Mouse (Mus musculus): ENCODE results near the gene Pip5k1b. TPM values are rescaled to one million over a fixed set of nuclear protein-coding genes. Genes with fewer than 3 reads are reported as not detected.
A peak's percentile ranks its signal among the peaks of the same experiment; 100 is the strongest.

Gene Pip5k1b
- polyA plus RNA-seq, 1 experiment from 2014 or later = 2.4 TPM

DNA sequence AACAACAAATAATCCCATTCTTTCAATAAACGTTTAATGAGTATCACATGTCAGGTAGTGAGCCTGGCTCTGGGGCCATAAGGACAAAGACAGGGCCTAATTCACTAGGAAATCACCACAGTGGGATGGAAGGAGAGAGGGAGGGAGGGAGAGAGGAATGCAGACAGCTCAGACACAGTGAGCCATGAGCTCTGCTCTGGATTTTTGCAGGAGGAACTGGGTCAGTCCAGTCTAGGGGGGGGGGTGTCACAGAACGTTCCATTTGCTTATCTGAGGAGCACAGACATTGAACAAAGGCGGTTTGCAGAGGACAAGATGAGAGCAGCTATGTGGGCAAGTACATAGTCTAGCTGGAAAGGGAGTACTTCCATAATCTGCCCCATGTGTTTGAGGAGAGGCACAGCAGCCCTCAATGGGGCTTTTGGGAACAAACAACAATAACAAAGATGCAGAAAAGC, 103.2 kb downstream of the Pip5k1b start:
- peak overlapping the region; percentile 81 for H3K27ac ChIP-seq (replicated peaks)
- 43% methylated on average over 3 of the region's 3 CpGs for WGBS
- DNase-seq (ENCODE audit: low spot score) = peak; percentile 37

DNA sequence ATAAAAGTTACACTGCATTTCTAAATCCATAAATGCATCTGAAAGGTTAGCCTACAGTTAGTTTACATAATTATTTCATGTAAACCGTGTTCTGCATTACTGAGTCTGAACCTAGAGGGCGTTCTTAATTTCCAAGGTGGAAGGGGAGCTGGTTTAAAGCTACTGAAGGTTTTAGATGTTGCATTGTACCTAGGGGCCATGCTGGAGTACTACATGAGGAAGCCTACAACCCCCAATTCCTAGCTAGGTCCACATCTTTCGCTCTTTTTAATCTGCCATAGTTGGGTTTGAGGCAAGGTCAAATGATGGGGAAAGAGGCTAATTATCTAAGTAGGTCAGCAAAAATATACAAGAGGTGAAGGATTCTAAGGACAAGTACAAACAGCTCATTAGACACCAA, 104.0 kb downstream of the Pip5k1b start:
- Histone ChIP-seq H3K27me3 (ENCODE audit: low read depth, poor library complexity, severe bottlenecking) (no peaks in the 10 kb centered on the region), H3K27ac (replicated peaks) (peak overlapping the region; percentile 81), H3K36me3 (no peaks in the 10 kb centered on the region), H3K4me1 (peaks cover 31% of the 10 kb centered on the region), H3K4me3 (no peak overlapping the region), H3K9me3 (replicated peaks) (no peaks in the 10 kb centered on the region)
- no peak for DNase-seq (ENCODE audit: low spot score)
- WGBS = 90% methylated on average over 3 of the region's 3 CpGs

More for the DNA sequence above, 103.2 kb downstream of the Pip5k1b start:
- H3K9me3 ChIP-seq (replicated peaks) = no peaks in the 10 kb centered on the region
- no peaks in the 10 kb centered on the region for H3K36me3 ChIP-seq
- H3K27me3 ChIP-seq (ENCODE audit: low read depth, poor library complexity, severe bottlenecking) = no peaks in the 10 kb centered on the region
- H3K4me1 ChIP-seq = peaks cover 31% of the 10 kb centered on the region
- H3K4me3 ChIP-seq = no peak overlapping the region

DNA sequence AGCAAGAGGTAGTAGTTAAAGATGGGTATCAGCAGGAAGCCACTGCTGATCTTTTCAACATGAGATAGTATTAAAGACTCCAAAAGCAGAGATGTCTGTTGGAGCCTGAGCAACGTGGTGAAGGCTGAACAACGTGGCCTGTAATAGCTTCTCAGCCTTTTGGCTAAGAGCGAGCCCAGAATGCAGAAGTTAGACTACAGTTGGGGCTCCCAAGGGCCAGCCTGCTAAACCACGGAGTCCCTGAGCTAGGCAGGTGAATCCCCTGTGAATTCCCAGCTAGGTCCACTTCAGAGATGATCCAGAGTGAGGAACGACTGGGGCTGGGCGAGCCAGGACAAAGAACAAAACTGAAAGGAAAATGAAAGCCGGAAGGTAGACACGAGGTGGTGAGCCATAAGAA, 104.9 kb downstream of the Pip5k1b start:
- H3K4me1 ChIP-seq = peaks cover 31% of the 10 kb centered on the region
- 91% methylated on average over 8 of the region's 8 CpGs for WGBS
- no peak overlapping the region for H3K27ac ChIP-seq (replicated peaks)
- no peak overlapping the region for H3K4me3 ChIP-seq
- no peaks in the 10 kb centered on the region for H3K9me3 ChIP-seq (replicated peaks)
- H3K36me3 ChIP-seq = no peaks in the 10 kb centered on the region
- no peak for DNase-seq (ENCODE audit: low spot score)
- H3K27me3 ChIP-seq (ENCODE audit: low read depth, poor library complexity, severe bottlenecking) = no peaks in the 10 kb centered on the region

DNA sequence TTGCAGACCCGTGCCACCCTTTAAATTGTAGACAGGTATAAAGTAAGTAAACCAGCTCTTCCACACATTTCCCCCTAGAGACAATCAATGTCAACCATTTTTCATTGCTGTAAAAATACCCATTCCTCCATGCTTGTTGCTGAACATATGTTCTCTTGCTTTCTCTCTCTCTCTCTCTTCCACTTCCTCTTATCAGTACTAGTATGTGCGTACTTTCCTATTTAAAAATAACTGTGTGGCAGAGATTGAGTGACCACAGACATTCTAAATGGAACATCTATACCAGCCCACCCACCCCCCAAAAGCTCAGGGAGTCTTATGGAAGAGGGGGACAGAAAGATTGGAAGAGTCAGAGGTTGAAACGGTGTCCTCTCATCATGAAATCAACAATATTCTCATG, 111.3 kb downstream of the Pip5k1b start:
- Histone ChIP-seq H3K4me1 (no peaks in the 10 kb centered on the region), H3K4me3 (no peak overlapping the region), H3K9me3 (replicated peaks) (no peaks in the 10 kb centered on the region), H3K27ac (replicated peaks) (no peak overlapping the region), H3K27me3 (ENCODE audit: low read depth, poor library complexity, severe bottlenecking) (no peaks in the 10 kb centered on the region), H3K36me3 (no peaks in the 10 kb centered on the region)
- DNase-seq (ENCODE audit: low spot score) = no peak
- WGBS = 95% methylated on average over 3 of the region's 3 CpGs

DNA sequence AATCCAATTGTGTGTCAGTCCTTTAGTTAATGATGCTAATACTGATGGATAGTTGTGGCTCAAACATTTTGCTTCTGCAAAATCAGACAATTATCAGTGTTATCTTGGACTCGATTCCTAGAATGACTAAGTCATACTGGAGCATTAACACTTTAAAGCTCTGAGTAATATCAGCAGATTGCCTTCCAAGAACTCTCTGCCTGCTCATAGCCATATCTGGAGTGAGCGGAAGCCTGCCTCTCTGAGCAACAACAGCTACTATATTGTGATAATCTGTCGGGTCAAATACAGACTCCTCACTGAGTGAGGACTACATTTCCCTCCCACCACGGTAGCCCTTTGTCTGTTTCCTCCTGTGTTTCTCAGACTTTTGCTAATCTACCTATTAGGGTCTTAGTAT, 116.0 kb downstream of the Pip5k1b start:
- no peaks in the 10 kb centered on the region for H3K4me1 ChIP-seq
- H3K27ac ChIP-seq (replicated peaks) = no peak overlapping the region
- H3K4me3 ChIP-seq = no peak overlapping the region
- WGBS = 82% methylated on average over 4 of the region's 4 CpGs
- no peaks in the 10 kb centered on the region for H3K27me3 ChIP-seq (ENCODE audit: low read depth, poor library complexity, severe bottlenecking)
- H3K36me3 ChIP-seq = no peaks in the 10 kb centered on the region
- no peaks in the 10 kb centered on the region for H3K9me3 ChIP-seq (replicated peaks)
- DNase-seq (ENCODE audit: low spot score) = no peak

DNA sequence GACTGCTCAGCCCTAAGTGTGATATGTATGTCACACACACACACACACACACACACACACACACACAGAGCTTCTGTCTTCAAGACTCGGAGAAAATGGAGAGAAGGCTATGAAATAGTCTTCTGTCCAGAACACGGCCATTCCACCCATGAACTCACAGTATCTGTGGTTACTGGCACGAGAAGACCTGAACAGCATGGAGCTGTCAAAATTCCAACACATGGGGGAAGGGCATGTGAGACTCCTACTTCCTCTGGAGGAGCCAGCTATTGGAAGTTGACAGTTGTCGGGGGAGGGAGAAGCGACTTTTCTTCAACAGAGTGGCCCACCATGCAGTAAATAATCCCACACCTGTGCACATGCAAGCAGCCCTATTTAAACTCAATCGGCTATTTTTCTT, 121.4 kb downstream of the Pip5k1b start:
- Histone ChIP-seq H3K4me1 (no peaks in the 10 kb centered on the region), H3K27me3 (ENCODE audit: low read depth, poor library complexity, severe bottlenecking) (no peaks in the 10 kb centered on the region), H3K4me3 (no peak overlapping the region), H3K27ac (replicated peaks) (no peak overlapping the region), H3K9me3 (replicated peaks) (no peaks in the 10 kb centered on the region), H3K36me3 (no peaks in the 10 kb centered on the region)
- WGBS = 88% methylated on average over 6 of the region's 6 CpGs
- DNase-seq (ENCODE audit: low spot score) = no peak

DNA sequence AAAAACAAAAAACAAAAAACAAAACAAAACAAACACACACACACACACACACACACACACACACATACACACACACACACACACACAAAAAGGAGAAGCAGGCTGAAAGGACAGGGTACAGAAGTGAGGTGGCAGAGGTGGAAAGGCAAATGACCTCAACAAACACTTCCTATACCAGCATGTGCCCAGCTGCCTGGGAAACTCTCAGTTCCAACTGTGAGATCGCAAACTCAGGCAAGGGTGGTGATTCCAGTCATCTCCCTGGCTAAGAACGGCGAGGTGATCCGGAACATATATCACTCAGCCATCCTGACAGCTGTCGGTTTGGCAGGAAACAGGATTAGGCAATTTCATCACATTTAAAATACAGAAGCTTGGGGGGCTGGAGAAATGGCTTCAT, 123.2 kb downstream of the Pip5k1b start:
- 91% methylated on average over 5 of the region's 5 CpGs for WGBS
- Histone ChIP-seq H3K4me3 (no peak overlapping the region), H3K4me1 (no peaks in the 10 kb centered on the region), H3K27ac (replicated peaks) (no peak overlapping the region), H3K9me3 (replicated peaks) (no peaks in the 10 kb centered on the region), H3K36me3 (no peaks in the 10 kb centered on the region), H3K27me3 (ENCODE audit: low read depth, poor library complexity, severe bottlenecking) (no peaks in the 10 kb centered on the region)
- no peak for DNase-seq (ENCODE audit: low spot score)

DNA sequence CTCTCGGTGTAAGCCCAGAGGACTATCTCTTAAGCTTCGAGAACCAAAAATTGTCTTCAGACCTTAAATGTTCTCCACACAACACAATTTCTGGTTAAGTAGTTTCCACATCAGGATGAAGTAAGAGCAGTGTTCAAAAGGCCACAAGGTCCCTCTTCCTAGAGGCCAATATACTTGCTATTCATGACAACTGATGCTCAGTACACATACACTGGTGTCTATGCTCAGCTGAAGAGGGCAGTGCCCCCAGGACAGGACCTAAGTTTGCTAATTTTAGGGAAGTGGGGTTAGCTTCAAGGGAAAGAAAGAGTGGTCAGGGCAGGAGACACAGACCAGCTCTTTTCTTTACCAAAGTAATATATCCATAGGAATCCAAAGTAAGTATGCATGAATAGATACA, 124.3 kb downstream of the Pip5k1b start:
- no peak for DNase-seq (ENCODE audit: low spot score)
- Histone ChIP-seq H3K4me3 (no peak overlapping the region), H3K4me1 (no peaks in the 10 kb centered on the region), H3K27me3 (ENCODE audit: low read depth, poor library complexity, severe bottlenecking) (no peaks in the 10 kb centered on the region), H3K27ac (replicated peaks) (no peak overlapping the region), H3K9me3 (replicated peaks) (no peaks in the 10 kb centered on the region), H3K36me3 (no peaks in the 10 kb centered on the region)
- WGBS = 94% methylated on average over 2 of the region's 2 CpGs

DNA sequence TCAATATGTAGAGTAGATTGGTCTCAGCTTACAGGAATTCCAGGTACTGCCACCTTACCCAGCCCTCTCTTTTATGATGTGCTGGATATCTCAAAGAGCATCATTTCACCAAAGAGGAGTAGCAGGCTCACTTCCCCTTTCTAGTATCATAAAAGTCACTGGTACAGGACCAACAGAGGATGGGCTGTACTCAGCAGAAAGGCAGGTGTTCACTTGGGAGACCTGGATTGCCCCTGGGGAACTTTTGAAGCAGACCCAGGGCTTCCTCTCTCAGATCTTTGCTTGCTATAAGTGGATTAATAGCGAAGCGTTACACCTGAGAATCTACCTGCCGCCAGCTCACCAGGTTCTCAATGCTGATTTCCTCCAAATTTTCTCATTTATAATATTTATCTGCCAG, 127.7 kb downstream of the Pip5k1b start:
- Histone ChIP-seq H3K4me1 (no peaks in the 10 kb centered on the region), H3K27ac (replicated peaks) (no peak overlapping the region), H3K9me3 (replicated peaks) (no peaks in the 10 kb centered on the region), H3K36me3 (no peaks in the 10 kb centered on the region), H3K27me3 (ENCODE audit: low read depth, poor library complexity, severe bottlenecking) (no peaks in the 10 kb centered on the region), H3K4me3 (no peak overlapping the region)
- 92% methylated on average over 3 of the region's 3 CpGs for WGBS
- DNase-seq (ENCODE audit: low spot score) = no peak

DNA sequence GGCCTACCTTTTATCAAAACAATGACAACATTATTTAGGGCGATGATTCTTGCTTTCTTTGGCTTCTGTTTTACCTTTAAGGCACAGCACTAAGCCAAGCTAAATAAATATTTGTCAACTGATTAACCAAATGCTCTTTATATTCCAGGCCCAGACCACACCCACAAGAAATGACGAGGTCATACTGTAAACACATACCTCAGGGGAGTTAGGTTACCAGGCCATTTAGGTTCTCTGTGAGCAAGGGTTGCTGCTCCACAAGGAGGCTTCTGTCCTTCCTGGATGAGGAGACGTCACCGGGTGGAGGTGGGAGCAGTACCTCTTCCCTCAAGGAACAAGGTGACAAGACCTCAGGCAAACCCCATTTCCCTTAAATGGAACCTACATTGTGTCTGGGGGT, 128.4 kb downstream of the Pip5k1b start:
- Histone ChIP-seq H3K4me1 (no peaks in the 10 kb centered on the region), H3K27ac (replicated peaks) (no peak overlapping the region), H3K9me3 (replicated peaks) (no peaks in the 10 kb centered on the region), H3K4me3 (no peak overlapping the region), H3K27me3 (ENCODE audit: low read depth, poor library complexity, severe bottlenecking) (no peaks in the 10 kb centered on the region), H3K36me3 (no peaks in the 10 kb centered on the region)
- 82% methylated on average over 4 of the region's 4 CpGs for WGBS
- DNase-seq (ENCODE audit: low spot score) = no peak

DNA sequence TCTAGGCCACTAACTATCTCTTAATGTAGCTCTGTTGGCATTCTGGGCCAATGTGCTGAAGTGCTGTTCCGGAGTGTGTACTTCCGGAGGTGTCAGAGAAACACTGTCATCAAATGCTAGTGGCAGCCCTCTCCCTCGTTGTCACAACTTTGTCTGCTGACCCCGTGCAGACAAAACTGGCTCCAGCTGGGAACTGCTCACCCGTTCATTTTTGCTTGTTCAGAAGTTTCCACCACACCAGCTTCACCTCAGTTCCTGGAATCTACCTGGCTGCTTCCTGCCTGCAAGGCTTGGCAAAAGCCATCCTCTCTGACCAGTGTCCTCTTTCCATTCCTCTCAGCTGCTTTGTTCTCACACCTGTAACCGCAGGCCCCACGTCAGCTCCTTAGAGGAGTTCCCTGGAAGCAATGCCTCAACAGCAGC, 128.9 kb downstream of the Pip5k1b start:
- Histone ChIP-seq H3K36me3 (no peaks in the 10 kb centered on the region), H3K27me3 (ENCODE audit: low read depth, poor library complexity, severe bottlenecking) (no peaks in the 10 kb centered on the region), H3K27ac (replicated peaks) (no peak overlapping the region), H3K4me1 (no peaks in the 10 kb centered on the region), H3K9me3 (replicated peaks) (no peaks in the 10 kb centered on the region), H3K4me3 (no peak overlapping the region)
- WGBS = 88% methylated on average over 7 of the region's 7 CpGs
- no peak for DNase-seq (ENCODE audit: low spot score)

DNA sequence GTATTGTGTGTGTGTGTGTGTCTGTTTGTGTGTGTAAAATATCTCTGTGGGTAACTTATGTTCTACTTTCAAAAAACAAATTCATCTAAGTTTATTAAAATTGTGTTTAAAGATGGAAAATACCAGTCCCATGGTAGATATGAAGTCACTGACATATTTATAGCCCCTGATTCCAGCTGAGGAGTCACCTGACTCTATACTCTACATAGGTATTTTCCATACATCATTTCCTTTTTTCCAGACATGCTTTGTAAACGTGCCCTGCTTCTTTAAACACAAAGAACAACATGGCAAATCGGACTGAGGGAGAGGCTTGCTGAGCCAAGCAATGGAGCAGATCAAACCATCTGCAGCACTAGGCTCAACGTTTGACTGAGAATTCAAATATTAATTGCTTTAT, 137.6 kb downstream of the Pip5k1b start:
- H3K9me3 ChIP-seq (replicated peaks) = no peaks in the 10 kb centered on the region
- no peak overlapping the region for H3K4me3 ChIP-seq
- no peaks in the 10 kb centered on the region for H3K27me3 ChIP-seq (ENCODE audit: low read depth, poor library complexity, severe bottlenecking)
- H3K36me3 ChIP-seq = no peaks in the 10 kb centered on the region
- no peak overlapping the region for H3K27ac ChIP-seq (replicated peaks)
- no peak for DNase-seq (ENCODE audit: low spot score)
- H3K4me1 ChIP-seq = 0 out of 2 replicates have a peak, but pooled peaks cover 4% of the 10 kb centered on the region
- WGBS = 70% methylated on average over 3 of the region's 3 CpGs

DNA sequence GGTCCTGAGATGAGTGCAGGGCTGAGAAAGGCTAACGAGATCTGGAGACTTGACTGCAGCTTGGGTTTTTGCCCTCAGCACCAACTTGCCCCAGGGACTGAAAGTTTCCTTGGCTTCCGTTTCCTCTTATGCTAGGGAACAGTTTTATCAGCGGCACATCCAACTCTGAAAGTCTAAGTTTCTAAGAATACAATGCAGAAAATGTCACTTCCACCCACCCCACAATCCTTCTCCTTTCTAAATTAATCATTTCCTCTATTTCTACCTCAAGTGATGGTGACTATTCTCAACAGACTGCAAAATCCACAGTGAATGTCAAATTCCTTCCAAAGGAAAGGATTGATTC, 138.0 kb downstream of the Pip5k1b start:
- DNase-seq (ENCODE audit: low spot score) = no peak
- H3K4me1 ChIP-seq = 0 out of 2 replicates have a peak, but pooled peaks cover 4% of the 10 kb centered on the region
- H3K4me3 ChIP-seq = no peak overlapping the region
- H3K27me3 ChIP-seq (ENCODE audit: low read depth, poor library complexity, severe bottlenecking) = no peaks in the 10 kb centered on the region
- H3K36me3 ChIP-seq = no peaks in the 10 kb centered on the region
- no peaks in the 10 kb centered on the region for H3K9me3 ChIP-seq (replicated peaks)
- WGBS = 89% methylated on average over 3 of the region's 3 CpGs
- H3K27ac ChIP-seq (replicated peaks) = no peak overlapping the region
